Mouse (Mus musculus) kidney, embryonic 16.5 days (tissue): ENCODE results near the gene Arid3c. TPM values are rescaled to one million over a fixed set of nuclear protein-coding genes. Genes with fewer than 3 reads are reported as not detected.
A peak's percentile ranks its signal among the peaks of the same experiment; 100 is the strongest.
"Not testable (repeated sequence)": the region's sequence is repeated elsewhere in the genome, so short reads cannot be mapped to it uniquely, and the experiment has no call there.

ENCODE experiments used
- ATAC-seq: fragments of 200-750 bp; cut with Nextera tagmentation; 2 replicates; pipeline ENCODE4 v1.8.0; 2017; ENCODE audit warnings: moderate TSS enrichment; ENCODE audit not compliant: low FRiP score, low TSS enrichment
- H3K27ac ChIP-seq: fragments of 300-500 bp; sonication (generic); 2 replicates; pipeline ENCODE4 v1.5.1; 2014; ENCODE audit warnings: low read length
- H3K27me3 ChIP-seq: fragments of 300-500 bp; sonication (generic); 2 replicates; pipeline ENCODE4 v1.6.1; 2014; ENCODE audit warnings: low read length, control low read depth, mixed read lengths; ENCODE audit not compliant: insufficient read depth
- H3K36me3 ChIP-seq: fragments of 300-500 bp; sonication (generic); 2 replicates; pipeline ENCODE4 v1.6.1; 2014; ENCODE audit warnings: low read length, control low read depth, mixed read lengths; ENCODE audit not compliant: insufficient read depth
- H3K4me1 ChIP-seq: fragments of 300-500 bp; sonication (generic); 2 replicates; pipeline ENCODE4 v1.6.1; 2014; ENCODE audit warnings: low read length, control low read depth, mixed read lengths; ENCODE audit not compliant: insufficient read depth
- H3K4me2 ChIP-seq: fragments of 300-500 bp; sonication (generic); replicated peaks from 2 replicates; pipeline ENCODE4 v1.6.1; 2014; ENCODE audit warnings: low read depth, low read length
- H3K4me3 ChIP-seq: fragments of 300-500 bp; sonication (generic); 2 replicates; pipeline ENCODE4 v1.5.1; 2014; ENCODE audit warnings: mild to moderate bottlenecking, low read length
- H3K9ac ChIP-seq: fragments of 300-500 bp; sonication (generic); replicated peaks from 2 replicates; pipeline ENCODE4 v1.6.1; 2014; ENCODE audit warnings: low read length
- H3K9me3 ChIP-seq: fragments of 300-500 bp; sonication (generic); 2 replicates; pipeline ENCODE4 v1.6.1; 2016; ENCODE audit warnings: low read length, control low read depth
- WGBS: fragments of 180-500 bp; shearing (Covaris S2); extraction: QIAGEN DNeasy Blood & Tissue Kit; methylation state at CpG from one replicate; pipeline ENCODE4 v1.1.7; 2014; 5-methylcytosine and 5-hydroxymethylcytosine counted together
- polyA plus RNA-seq: library from polyadenylated mRNA; unstranded; fragments of >200 nt; fragmentation: Nextera tagmentation; extraction: Ambion mirVana; gene quantifications from 2 replicates; pipeline ENCODE4 v1.2.1, GENCODE M21; 2015

Gene Arid3c
- polyA plus RNA-seq, 1 experiment from 2014 or later, result not detected

GRCm38 (mm10) chr4:41684131-41684930 is 46.6 kb downstream of the Arid3c start:
- 4% methylated on average over 22 of the region's 27 CpGs for WGBS
- peak; percentile 28; the same call in 1 of the 2 replicates for ATAC-seq
- H3K27ac ChIP-seq, result peak overlapping the region; percentile 50; the same call in 1 of the 2 replicates

GRCm38 (mm10) chr4:41683303-41683702 is 47.6 kb downstream of the Arid3c start:
- not testable (repeated sequence) for H3K9ac ChIP-seq, H3K36me3 ChIP-seq, H3K9me3 ChIP-seq, H3K27me3 ChIP-seq, H3K4me3 ChIP-seq
- no CpG with 5 or more reads among the region's 27 CpGs for WGBS
- peak; percentile 52 for ATAC-seq
- Histone ChIP-seq H3K4me1 (peaks cover 37% of the 10 kb centered on the region), H3K4me2 (peak overlapping the region; percentile 36), H3K27ac (peak overlapping the region; percentile 75; the same call in 1 of the 2 replicates)

More at GRCm38 (mm10) chr4:41684131-41684930, 46.6 kb downstream of the Arid3c start:
- not testable (repeated sequence) for H3K36me3 ChIP-seq, H3K9ac ChIP-seq, H3K27me3 ChIP-seq, H3K4me3 ChIP-seq, H3K9me3 ChIP-seq
- H3K4me2 ChIP-seq, result peak overlapping the region; percentile 33
- H3K4me1 ChIP-seq, result peaks cover 27% of the 10 kb centered on the region

DNA sequence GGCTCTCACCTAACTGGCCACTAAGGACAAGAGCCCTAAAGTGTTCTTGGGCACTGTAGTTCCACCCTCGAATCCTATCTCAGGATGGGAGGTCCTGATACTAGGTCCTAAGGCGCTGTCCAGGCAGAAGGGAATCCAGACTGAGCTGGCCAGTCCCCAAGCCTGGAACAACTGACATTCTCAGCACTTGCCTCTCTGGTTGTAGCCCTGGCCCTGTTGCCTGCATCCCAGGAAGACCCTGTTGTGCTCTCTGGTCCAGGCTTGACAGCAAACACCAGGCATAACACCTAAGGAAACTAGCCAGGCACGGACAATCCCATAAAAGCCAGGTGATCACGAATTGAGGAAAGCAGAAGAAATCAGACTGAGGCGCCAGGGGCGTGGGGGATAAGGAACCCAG is 48.2 kb downstream of the Arid3c start:
- Histone ChIP-seq H3K9me3 (no peaks in the 10 kb centered on the region), H3K27ac (peak overlapping the region; percentile 75; the same call in 1 of the 2 replicates), H3K36me3 (no peaks in the 10 kb centered on the region), H3K4me2 (0 out of 2 replicates have a peak overlapping the region, but pooled peaks have one; percentile 11), H3K4me3 (no peak overlapping the region), H3K9ac (peak overlapping the region; percentile 0; the same call in 1 of the 2 replicates), H3K4me1 (peaks cover 42% of the 10 kb centered on the region), H3K27me3 (0 out of 2 replicates have a peak, but pooled peaks cover 4% of the 10 kb centered on the region)
- WGBS, result 16% methylated on average over 6 of the region's 6 CpGs
- ATAC-seq, result no peak

DNA sequence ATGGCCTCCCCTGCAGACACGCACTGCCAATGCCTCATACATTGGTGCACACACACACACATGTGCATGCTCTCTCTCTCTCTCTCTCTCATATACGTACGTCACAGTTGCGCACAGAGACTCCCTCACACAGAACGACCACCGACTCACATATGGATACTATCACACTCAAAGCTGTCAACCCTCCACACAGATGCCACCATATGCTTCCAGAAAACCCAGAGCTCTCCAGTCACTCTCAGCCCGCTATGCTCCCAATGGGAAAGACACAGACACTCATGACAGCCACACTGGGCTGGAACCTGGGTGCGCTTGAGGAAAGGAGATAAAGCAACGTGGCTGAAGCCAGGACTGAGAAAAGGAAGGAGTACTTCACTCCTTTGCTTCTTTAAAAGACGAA is 49.0 kb downstream of the Arid3c start:
- 61% methylated on average over 10 of the region's 10 CpGs for WGBS
- 0 out of 2 replicates have a peak, but pooled peaks cover 4% of the 10 kb centered on the region for H3K27me3 ChIP-seq
- no peaks in the 10 kb centered on the region for H3K9me3 ChIP-seq
- no peak for ATAC-seq
- H3K4me1 ChIP-seq, result peaks cover 50% of the 10 kb centered on the region
- peak overlapping the region; percentile 54; the same call in 1 of the 2 replicates for H3K27ac ChIP-seq
- no peak overlapping the region for H3K4me2 ChIP-seq
- H3K4me3 ChIP-seq, result no peak overlapping the region
- no peaks in the 10 kb centered on the region for H3K36me3 ChIP-seq
- 0 out of 2 replicates have a peak overlapping the region, but pooled peaks have one; percentile 1 for H3K9ac ChIP-seq

- Histone ChIP-seq H3K36me3 (no peaks in the 10 kb centered on the region), H3K9me3 (no peaks in the 10 kb centered on the region), H3K4me3 (no peak overlapping the region), H3K9ac (no peak overlapping the region), H3K4me1 (peaks cover 58% of the 10 kb centered on the region), H3K4me2 (no peak overlapping the region), H3K27ac (no peak overlapping the region), H3K27me3 (0 out of 2 replicates have a peak, but pooled peaks cover 4% of the 10 kb centered on the region)
- no peak for ATAC-seq
- 65% methylated on average over 4 of the region's 4 CpGs for WGBS
These were observed 49.8 kb downstream of the Arid3c start for GRCm38 (mm10) chr4:41681176-41681575.

DNA sequence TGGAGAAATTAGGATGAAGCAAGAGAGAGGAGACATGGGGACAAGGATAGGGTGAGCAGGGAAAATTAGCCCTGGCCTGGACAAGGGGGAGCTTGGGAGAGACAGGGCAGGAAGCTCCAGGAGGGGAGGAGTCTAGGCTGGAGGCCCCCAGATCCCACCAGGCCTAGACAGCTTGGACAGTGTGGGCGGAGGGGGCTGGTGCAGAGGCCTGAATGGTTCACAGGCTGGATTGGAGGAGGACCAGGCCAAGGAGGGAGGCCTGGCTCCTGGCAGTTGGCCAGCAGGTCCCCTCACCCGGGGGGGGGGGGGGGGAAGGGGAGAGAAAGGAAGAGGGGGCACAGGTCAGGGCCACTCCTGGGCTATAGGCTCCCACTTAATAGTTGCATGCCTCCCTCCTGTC is 51.7 kb downstream of the Arid3c start:
- Histone ChIP-seq H3K9me3 (no peaks in the 10 kb centered on the region), H3K36me3 (no peaks in the 10 kb centered on the region), H3K4me1 (peaks cover 71% of the 10 kb centered on the region), H3K9ac (peak overlapping the region; percentile 14), H3K4me2 (no peak overlapping the region), H3K4me3 (no peak overlapping the region), H3K27ac (peak overlapping the region; percentile 84), H3K27me3 (0 out of 2 replicates have a peak, but pooled peaks cover 4% of the 10 kb centered on the region)
- ATAC-seq, result peak; percentile 71
- WGBS, result 71% methylated on average over 1 of the region's 2 CpGs

DNA sequence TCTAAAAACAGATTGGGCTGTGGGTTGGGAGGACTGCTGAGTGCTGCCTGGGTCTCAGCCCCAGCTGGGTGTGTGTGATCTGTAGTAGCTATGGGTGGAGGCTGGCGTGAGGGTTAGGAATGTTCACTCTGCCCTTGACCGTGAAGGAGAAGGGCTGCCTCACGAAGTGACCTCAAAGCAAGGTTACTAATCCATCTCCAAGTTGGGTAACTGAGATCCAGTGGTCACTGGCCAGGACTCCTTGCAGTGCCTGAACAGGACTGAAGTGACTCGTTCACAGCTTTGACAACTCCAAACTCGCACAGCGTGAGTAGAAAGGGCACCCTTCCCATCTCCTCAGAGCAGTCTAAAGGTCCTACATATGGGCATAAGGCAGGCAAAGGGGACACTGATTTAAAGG is 52.1 kb downstream of the Arid3c start:
- Histone ChIP-seq H3K4me2 (no peak overlapping the region), H3K9me3 (no peaks in the 10 kb centered on the region), H3K4me1 (peaks cover 71% of the 10 kb centered on the region), H3K4me3 (no peak overlapping the region), H3K9ac (peak overlapping the region; percentile 14), H3K36me3 (no peaks in the 10 kb centered on the region), H3K27ac (peak overlapping the region; percentile 84), H3K27me3 (0 out of 2 replicates have a peak, but pooled peaks cover 4% of the 10 kb centered on the region)
- 50% methylated on average over 6 of the region's 6 CpGs for WGBS
- ATAC-seq, result no peak

GRCm38 (mm10) chr4:41677006-41677629 is 53.8 kb downstream of the Arid3c start:
- 0 out of 2 replicates have a peak overlapping the region, but pooled peaks have one; percentile 4 for H3K4me2 ChIP-seq

DNA sequence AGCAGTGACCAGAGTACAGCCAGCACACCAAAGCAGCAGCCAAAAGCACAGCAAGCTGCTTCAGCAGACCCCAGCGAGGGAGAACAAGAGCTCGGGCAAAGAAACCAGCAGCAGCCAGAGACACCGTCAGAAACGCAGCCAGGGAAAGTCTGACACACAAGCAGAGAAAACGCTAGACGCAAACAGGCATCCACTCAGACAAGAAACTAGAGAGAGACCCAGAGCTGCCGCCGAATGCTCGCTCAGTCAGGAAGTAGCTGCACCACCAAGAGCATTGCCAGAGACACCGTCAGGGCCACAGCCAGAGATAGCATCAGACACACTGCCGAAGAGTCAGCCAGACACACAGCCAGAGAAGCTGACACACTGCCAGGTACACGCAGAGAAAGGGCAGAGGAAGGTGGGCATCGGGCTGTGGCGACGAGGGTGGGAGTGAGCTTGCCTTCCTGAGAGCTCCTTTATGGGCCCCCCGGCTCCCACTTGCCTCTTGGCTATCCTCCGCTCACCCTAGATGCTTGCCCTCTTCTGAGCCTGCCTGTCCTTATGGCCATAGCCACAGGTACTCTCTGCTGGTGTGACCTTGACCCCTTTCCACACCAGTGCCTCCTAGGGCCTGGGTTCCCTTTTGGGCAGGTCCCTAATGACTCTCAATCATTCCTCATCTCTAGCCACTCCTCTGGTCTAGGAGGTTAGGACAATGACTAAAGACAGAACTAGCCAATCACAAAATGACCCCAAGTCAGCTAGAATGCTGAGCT is 54.5 kb downstream of the Arid3c start:
- Histone ChIP-seq H3K27me3 (no peaks in the 10 kb centered on the region), H3K4me3 (no peak overlapping the region), H3K9ac (no peak overlapping the region; the same call in 1 of the 2 replicates), H3K36me3 (no peaks in the 10 kb centered on the region), H3K27ac (peak overlapping the region; percentile 58; the same call in 1 of the 2 replicates), H3K9me3 (no peaks in the 10 kb centered on the region), H3K4me1 (peaks cover 78% of the 10 kb centered on the region), H3K4me2 (no peak overlapping the region)
- peak; percentile 5; the same call in 1 of the 2 replicates for ATAC-seq
- 51% methylated on average over 17 of the region's 17 CpGs for WGBS

More at GRCm38 (mm10) chr4:41677006-41677629, 53.8 kb downstream of the Arid3c start:
- ATAC-seq, result peak; percentile 60
- H3K36me3 ChIP-seq, result no peaks in the 10 kb centered on the region
- peaks cover 73% of the 10 kb centered on the region for H3K4me1 ChIP-seq
- WGBS, result 28% methylated on average over 12 of the region's 13 CpGs
- no peaks in the 10 kb centered on the region for H3K9me3 ChIP-seq
- H3K27ac ChIP-seq, result 0 out of 2 replicates have a peak overlapping the region, but pooled peaks have one; percentile 17
- H3K9ac ChIP-seq, result no peak overlapping the region
- no peak overlapping the region for H3K4me3 ChIP-seq
- H3K27me3 ChIP-seq, result no peaks in the 10 kb centered on the region
